Mouse (Mus musculus) ES-E14 (cell line): Measurements from ENCODE around the gene Slc16a3. TPM values are rescaled to one million over a fixed set of nuclear protein-coding genes. Genes with fewer than 3 reads are reported as not detected.
A peak's percentile ranks its signal among the peaks of the same experiment; 100 is the strongest.

Experiments
- DNase-seq: peaks from one replicate; pipeline ENCODE4 v3.0.0-alpha.2; 2013; ENCODE audit warnings: low read depth, low spot score
- H3K27ac ChIP-seq: 2 replicates; pipeline ENCODE4 v1.5.1; 2012; ENCODE audit warnings: low read depth, mild to moderate bottlenecking, low read length, moderate library complexity, mixed read lengths; ENCODE audit not compliant: poor library complexity, insufficient read depth, severe bottlenecking
- H3K36me3 ChIP-seq: 2 replicates; pipeline ENCODE4 v1.6.1; 2012; ENCODE audit warnings: mild to moderate bottlenecking, low read length, moderate library complexity, mixed read lengths; ENCODE audit not compliant: control insufficient read depth, poor library complexity, insufficient read depth, severe bottlenecking
- H3K4me1 ChIP-seq, 2 experiments: fragments of 150-350 bp in 1 of 2; sonication (generic) in 1 of 2; 2 replicates each; pipeline ENCODE4 v1.6.1; 2012; ENCODE audit warnings: low read length in 2 of 2, mild to moderate bottlenecking in 1 of 2, mixed read lengths in 1 of 2; ENCODE audit not compliant: control insufficient read depth in 2 of 2, insufficient read depth in 2 of 2, poor library complexity in 1 of 2
- H3K4me3 ChIP-seq, 2 experiments: fragments of 150-350 bp in 1 of 2; sonication (generic) in 1 of 2; 2 replicates each; pipeline ENCODE4 v1.5.1; 2012; ENCODE audit warnings: low read length in 2 of 2, low read depth in 1 of 2, mild to moderate bottlenecking in 1 of 2, mixed read lengths in 1 of 2; ENCODE audit not compliant: insufficient read depth in 1 of 2, poor library complexity in 1 of 2, severe bottlenecking in 1 of 2
- H3K9ac ChIP-seq: 2 replicates; pipeline ENCODE4 v1.6.1; 2012; ENCODE audit warnings: low read depth, mild to moderate bottlenecking, low read length, mixed read lengths; ENCODE audit not compliant: poor library complexity, insufficient read depth, severe bottlenecking
- H3K9me3 ChIP-seq: fragments of 150-350 bp; sonication (generic); 2 replicates; pipeline ENCODE4 v1.6.1; 2012; ENCODE audit warnings: low read depth, mild to moderate bottlenecking, low read length; ENCODE audit not compliant: control insufficient read depth, insufficient read depth
- CHD2 ChIP-seq: IDR thresholded peaks from 2 replicates; pipeline ENCODE4 v1.6.1; 2014; ENCODE audit warnings: mild to moderate bottlenecking, low read depth, low read length, inconsistent platforms
- HCFC1 ChIP-seq: IDR thresholded peaks from 2 replicates; pipeline ENCODE4 v1.6.1; 2012; ENCODE audit warnings: low read length, inconsistent platforms, borderline replicate concordance; ENCODE audit not compliant: insufficient read depth
- MAFK ChIP-seq: IDR thresholded peaks from 2 replicates; pipeline ENCODE4 v1.6.1; 2014; ENCODE audit warnings: mild to moderate bottlenecking, low read depth, low read length, inconsistent platforms; ENCODE audit not compliant: insufficient read depth
- ZC3H11A ChIP-seq: IDR thresholded peaks from 2 replicates; pipeline ENCODE4 v1.6.1; 2012; ENCODE audit warnings: low read depth, mild to moderate bottlenecking, inconsistent platforms, low read length, borderline replicate concordance
- ZNF384 ChIP-seq: IDR thresholded peaks from 2 replicates; pipeline ENCODE4 v1.6.1; 2012; ENCODE audit warnings: low read depth, low read length, inconsistent platforms
- in situ Hi-C, 2 experiments: fragments of 600-800 bp; cut with MboI; formaldehyde crosslinking; loops; one replicate each; pipeline ENCODE4 v1.15.1; 2025; ENCODE audit warnings: low sequenced_read_pairs in 2 of 2, inconsistent platforms in 1 of 2; ENCODE audit not compliant: unreplicated experiment in 2 of 2
- total RNA-seq: library from RNA; depleted of rRNA; stranded (reverse); fragments of 300-350 nt; gene quantifications from 2 replicates; pipeline ENCODE4 v1.2.3, GENCODE M21; 2012

Slc16a3 gene
- total RNA-seq, 1 experiment = 261 TPM

GRCm38 (mm10) chr11:120916477-120916876 is 31.8 kb upstream of the Slc16a3 start:
- no peak overlapping the region for H3K27ac ChIP-seq
- H3K4me1 ChIP-seq = no peaks in the 10 kb centered on the region; a peak in 1 of 4 replicates
- peaks cover 13% of the 10 kb centered on the region for H3K36me3 ChIP-seq
- no peak for TF ChIP-seq ZC3H11A
- TF ChIP-seq MAFK = no peak
- no peak for TF ChIP-seq ZNF384
- TF ChIP-seq HCFC1 = no peak
- no peak for TF ChIP-seq CHD2
- H3K9me3 ChIP-seq = no peaks in the 10 kb centered on the region
- DNase-seq = peak; percentile 24
- H3K9ac ChIP-seq = no peak overlapping the region
- in situ Hi-C loops = no loop called here
- H3K4me3 ChIP-seq = no peak overlapping the region

GRCm38 (mm10) chr11:120917756-120918155 is 30.5 kb upstream of the Slc16a3 start:
- peaks cover 14% of the 10 kb centered on the region for H3K36me3 ChIP-seq

GRCm38 (mm10) chr11:120922528-120922927 is 25.8 kb upstream of the Slc16a3 start:
- no peak overlapping the region for H3K9ac ChIP-seq
- H3K9me3 ChIP-seq = no peaks in the 10 kb centered on the region
- no peaks in the 10 kb centered on the region; a peak in 1 of 4 replicates for H3K4me1 ChIP-seq
- no peak overlapping the region for H3K4me3 ChIP-seq
- no peak overlapping the region for H3K27ac ChIP-seq
- DNase-seq = no peak
- H3K36me3 ChIP-seq = peaks cover 11% of the 10 kb centered on the region
- in situ Hi-C loops = no loop called here
- no peak for TF ChIP-seq CHD2
- TF ChIP-seq ZNF384 = no peak
- no peak for TF ChIP-seq ZC3H11A
- no peak for TF ChIP-seq MAFK

More at GRCm38 (mm10) chr11:120917756-120918155, 30.5 kb upstream of the Slc16a3 start:
- Histone ChIP-seq H3K4me1 (no peaks in the 10 kb centered on the region; a peak in 1 of 4 replicates), H3K27ac (no peak overlapping the region), H3K9me3 (no peaks in the 10 kb centered on the region), H3K9ac (no peak overlapping the region), H3K4me3 (no peak overlapping the region)
- in situ Hi-C loops = no loop called here
- no peak for DNase-seq
- TF ChIP-seq HCFC1 (no peak), ZNF384 (no peak), MAFK (no peak), CHD2 (no peak), ZC3H11A (no peak)

- Histone ChIP-seq H3K4me1 (no peaks in the 10 kb centered on the region), H3K9ac (no peak overlapping the region), H3K27ac (no peak overlapping the region), H3K36me3 (no peaks in the 10 kb centered on the region; the same call in 1 of the 2 replicates), H3K4me3 (no peak overlapping the region), H3K9me3 (no peaks in the 10 kb centered on the region)
- in situ Hi-C loops = no loop called here
- no peak for DNase-seq
- TF ChIP-seq ZNF384 (no peak), ZC3H11A (no peak), MAFK (no peak), HCFC1 (no peak), CHD2 (no peak)
These were observed 19.8 kb upstream of the Slc16a3 start for GRCm38 (mm10) chr11:120928468-120928867.

- TF ChIP-seq ZNF384 = no peak
- TF ChIP-seq MAFK = no peak
- no peak for TF ChIP-seq ZC3H11A
- TF ChIP-seq CHD2 = no peak
- no peak for TF ChIP-seq HCFC1
- no peak overlapping the region for H3K27ac ChIP-seq
- no peaks in the 10 kb centered on the region for H3K9me3 ChIP-seq
- no peaks in the 10 kb centered on the region for H3K4me1 ChIP-seq
- no peak for DNase-seq
- no peak overlapping the region for H3K9ac ChIP-seq
- no peak overlapping the region for H3K4me3 ChIP-seq
- in situ Hi-C loops = no loop called here
- no peaks in the 10 kb centered on the region; the same call in 1 of the 2 replicates for H3K36me3 ChIP-seq
These were observed 16.8 kb upstream of the Slc16a3 start for GRCm38 (mm10) chr11:120931479-120931878.
